9 mouse cellular contexts compared by ENCODE assay signal in genomic region chr3:101599920-101600741, GRCm38 (mm10). TPM values are rescaled to one million over a fixed set of nuclear protein-coding genes. Genes with fewer than 3 reads are reported as not detected.
A peak's percentile ranks its signal among the peaks of the same experiment; 100 is the strongest.
DNase-seq lines count a peak whose midpoint lies in the region; ATAC-seq lines count a peak whose summit lies in the region.
"Had no signal": no experiment of that assay in that cellular context is flagged by ENCODE, and none has a peak within 500 bp of the region (broad histone marks: within the 10 kb centered on the region; RNA-seq: fewer than 3 reads in every experiment).

No protein-coding gene starts in this region.

- no peaks in the 10 kb centered on the region for H3K27me3 ChIP-seq in heart, embryonic 11.5 days (ENCODE audit: control insufficient read depth, insufficient read depth, low read length)
- H3K27me3 ChIP-seq in hindbrain, embryonic 12.5 days, result no peaks in the 10 kb centered on the region
- peaks cover 27% of the 10 kb centered on the region; the same call in 1 of the 2 replicates for H3K27me3 ChIP-seq in midbrain, embryonic 12.5 days

- peak overlapping the region; percentile 100 for H3K27ac ChIP-seq in heart, embryonic 11.5 days (ENCODE audit: low read depth, low read length)
- peak overlapping the region; percentile 19 for H3K27ac ChIP-seq in hindbrain, embryonic 12.5 days
- 0 out of 2 replicates have a peak overlapping the region, but pooled peaks have one; percentile 8 for H3K27ac ChIP-seq in midbrain, embryonic 12.5 days (replicated peaks)

- no peaks in the 10 kb centered on the region for H3K9me3 ChIP-seq in heart, embryonic 11.5 days (replicated peaks; ENCODE audit: control insufficient read depth, low read length)
- H3K9me3 ChIP-seq in hindbrain, embryonic 12.5 days (replicated peaks), result no peaks in the 10 kb centered on the region
- no peaks in the 10 kb centered on the region for H3K9me3 ChIP-seq in midbrain, embryonic 12.5 days
- H3K9me3 ChIP-seq: G1E had no signal

- H3K4me2 ChIP-seq in heart, embryonic 11.5 days, result peak overlapping the region; percentile 88
- H3K4me2 ChIP-seq in hindbrain, embryonic 12.5 days (replicated peaks), result peak overlapping the region; percentile 63; the same call in 1 of the 2 replicates
- H3K4me2 ChIP-seq in midbrain, embryonic 12.5 days (replicated peaks), result peak overlapping the region; percentile 27

- peak overlapping the region; percentile 98 for H3K4me3 ChIP-seq in heart, embryonic 11.5 days (ENCODE audit: low read depth, low read length)
- H3K4me3 ChIP-seq in hindbrain, embryonic 12.5 days, result no peak overlapping the region
- H3K4me3 ChIP-seq in midbrain, embryonic 12.5 days, result no peak overlapping the region

- no peak for ATAC-seq in heart, embryonic 11.5 days (replicated peaks; ENCODE audit: insufficient number of reproducible peaks, low FRiP score, low TSS enrichment)
- no peak for ATAC-seq in hindbrain, embryonic 12.5 days (ENCODE audit: low FRiP score)
- ATAC-seq in midbrain, embryonic 12.5 days (ENCODE audit: low FRiP score, low read depth), result no peak

- H3K36me3 ChIP-seq in heart, embryonic 11.5 days (ENCODE audit: control insufficient read depth, insufficient read depth, low read length), result peaks cover under 1% of the 10 kb centered on the region; the same call in 1 of the 2 replicates
- H3K36me3 ChIP-seq in hindbrain, embryonic 12.5 days, result peaks cover under 1% of the 10 kb centered on the region; the same call in 1 of the 2 replicates
- no peaks in the 10 kb centered on the region; the same call in 1 of the 2 replicates for H3K36me3 ChIP-seq in midbrain, embryonic 12.5 days

- peaks cover 69% of the 10 kb centered on the region for H3K4me1 ChIP-seq in heart, embryonic 11.5 days (ENCODE audit: control insufficient read depth, insufficient read depth, low read length)
- peaks cover 76% of the 10 kb centered on the region for H3K4me1 ChIP-seq in hindbrain, embryonic 12.5 days
- peaks cover 73% of the 10 kb centered on the region for H3K4me1 ChIP-seq in midbrain, embryonic 12.5 days

- peak overlapping the region; percentile 100 for H3K9ac ChIP-seq in heart, embryonic 11.5 days (ENCODE audit: low read depth, low read length)
- no peak overlapping the region for H3K9ac ChIP-seq in hindbrain, embryonic 12.5 days
- 0 out of 2 replicates have a peak overlapping the region, but pooled peaks have one; percentile 17 for H3K9ac ChIP-seq in midbrain, embryonic 12.5 days (replicated peaks)

- no peak for DNase-seq in heart, adult 8-10 months (ENCODE audit: low spot score)
- DNase-seq in MN1 (ENCODE audit: low spot score), result peak; percentile 67
- DNase-seq in left cerebral cortex, adult 18-20 months (ENCODE audit: low spot score in 2 of 2), result no peak
- no peak for DNase-seq in adrenal gland, postnatal 36 days
- no peak for DNase-seq in adrenal gland, postnatal 4 days (ENCODE audit: low spot score in 2 of 2)

- WGBS in heart, embryonic 11.5 days (ENCODE audit: insufficient replicate concordance), result 2% methylated on average over 4 of the region's 4 CpGs
- 26% methylated on average over 4 of the region's 4 CpGs for WGBS in hindbrain, embryonic 12.5 days
- WGBS in midbrain, embryonic 12.5 days, result 29% methylated on average over 4 of the region's 4 CpGs

RNA-seq across cellular contexts. Expression of gene Atp1a1, which starts 4.4 kb away (rescaled TPM):
- 404 and 434 TPM in 2 replicates for polyA plus RNA-seq in heart, embryonic 11.5 days (2014; fragmentation: Nextera tagmentation; extraction: Ambion mirVana)
- total RNA-seq in heart, adult 8-10 months (2022), result 100 to 1,000 TPM; 757 to 917 (median 814) TPM
- 62.9 and 63.0 TPM in 2 replicates for polyA plus RNA-seq in hindbrain, embryonic 12.5 days (2016; fragmentation: Nextera tagmentation; extraction: Ambion mirVana)
- polyA plus RNA-seq in midbrain, embryonic 12.5 days (2016; fragmentation: Nextera tagmentation; extraction: Ambion mirVana), result 46.3 and 50.9 TPM in 2 replicates
- 1,000 to 10,000 TPM; 1,009 to 1,025 TPM for total RNA-seq in left cerebral cortex, adult 18-20 months (2021)
- total RNA-seq in adrenal gland, postnatal 36 days (2021), result 100 to 1,000 TPM; 823 to 834 TPM
- total RNA-seq in adrenal gland, postnatal 4 days (2021), result 100 to 1,000 TPM; 675 to 838 TPM

Comparison
In these comparisons a context has a peak if more than half of its experiments do, and no peak if none do; other contexts are left out.
1. H3K27ac ChIP-seq: peak in every context shown above with its lines; median percentile 100 in heart, embryonic 11.5 days; 19 in hindbrain, embryonic 12.5 days; 8 in midbrain, embryonic 12.5 days.
2. H3K4me2 ChIP-seq: peak in every context shown above with its lines; median percentile 88 in heart, embryonic 11.5 days; 63 in hindbrain, embryonic 12.5 days; 27 in midbrain, embryonic 12.5 days.